Mouse (Mus musculus) heart, adult 2 months (tissue): ENCODE measurements at regions not wholly inside any gene's neighbourhood (a gene's known extent, or its start where the extent isn't known, plus 50 kb on each side); places are given as distances from the start of the nearest gene placed in this dataset.

Experiments used
- CTCF ChIP-seq: fragments of 200-600 bp; IDR thresholded peaks from 2 replicates; pipeline ENCODE4 v1.8.1; 2022; ENCODE audit warnings: antibody characterized with exemption, mild to moderate bottlenecking, moderate library complexity
- EP300 ChIP-seq: fragments of 200-500 bp; IDR thresholded peaks from 2 replicates; pipeline ENCODE4 v1.6.1; 2011; ENCODE audit warnings: low read depth, low read length, control low read depth; ENCODE audit not compliant: insufficient read depth

- TF ChIP-seq EP300 (no peak), CTCF (no peak)
Measured at GRCm38 (mm10) chr8:34755480-34755879, 643.9 kb upstream of the Gm10131 start.
